Mouse (Mus musculus) embryonic facial prominence, embryonic 11.5 days (tissue): ENCODE data around the gene Rarg. TPM values are rescaled to one million over a fixed set of nuclear protein-coding genes. Genes with fewer than 3 reads are reported as not detected.
"Not testable (repeated sequence)": the region's sequence is repeated elsewhere in the genome, so short reads cannot be mapped to it uniquely, and the experiment has no call there.

ENCODE experiments used
- ATAC-seq: fragments of 200-750 bp; cut with Nextera tagmentation; replicated peaks from 2 replicates; pipeline ENCODE4 v1.8.0; 2017; ENCODE audit warnings: low read depth; ENCODE audit not compliant: insufficient number of reproducible peaks, low FRiP score, low TSS enrichment
- DNase-seq: peaks from one replicate; pipeline ENCODE4 v3.0.0-alpha.2; 2015; ENCODE audit warnings: low spot score
- H3K27ac ChIP-seq: fragments of 300-500 bp; sonication (generic); replicated peaks from 2 replicates; pipeline ENCODE4 v1.5.1; 2014; ENCODE audit warnings: mild to moderate bottlenecking, low read depth, low read length, control low read depth
- H3K27me3 ChIP-seq: fragments of 300-500 bp; sonication (generic); 2 replicates; pipeline ENCODE4 v1.6.1; 2014; ENCODE audit warnings: mild to moderate bottlenecking, low read length, moderate library complexity, mixed read lengths; ENCODE audit not compliant: control insufficient read depth, insufficient read depth
- H3K36me3 ChIP-seq: fragments of 300-500 bp; sonication (generic); replicated peaks from 2 replicates; pipeline ENCODE4 v1.6.1; 2014; ENCODE audit warnings: low read depth, mild to moderate bottlenecking, low read length, moderate library complexity, mixed read lengths; ENCODE audit not compliant: control insufficient read depth, insufficient read depth
- H3K4me1 ChIP-seq: fragments of 300-500 bp; sonication (generic); 2 replicates; pipeline ENCODE4 v1.6.1; 2014; ENCODE audit warnings: low read length, mixed read lengths; ENCODE audit not compliant: control insufficient read depth, insufficient read depth
- H3K4me2 ChIP-seq: fragments of 300-500 bp; sonication (generic); 2 replicates; pipeline ENCODE4 v1.6.1; 2014; ENCODE audit warnings: low read depth, mild to moderate bottlenecking, control low read depth, low read length, moderate library complexity
- H3K4me3 ChIP-seq: fragments of 300-500 bp; sonication (generic); 2 replicates; pipeline ENCODE4 v1.5.1; 2014; ENCODE audit warnings: low read depth, low read length, control low read depth
- H3K9ac ChIP-seq: fragments of 300-500 bp; sonication (generic); replicated peaks from 2 replicates; pipeline ENCODE4 v1.6.1; 2014; ENCODE audit warnings: mild to moderate bottlenecking, control low read depth, low read length
- H3K9me3 ChIP-seq: fragments of 300-500 bp; sonication (generic); replicated peaks from 2 replicates; pipeline ENCODE4 v1.6.1; 2016; ENCODE audit warnings: mild to moderate bottlenecking, low read length, inconsistent platforms, mixed read lengths; ENCODE audit not compliant: control insufficient read depth
- WGBS: fragments of 180-500 bp; shearing (Covaris S2); extraction: QIAGEN DNeasy Blood & Tissue Kit; methylation state at CpG from one replicate; pipeline ENCODE4 v1.1.7; 2014; 5-methylcytosine and 5-hydroxymethylcytosine counted together
- polyA plus RNA-seq: library from polyadenylated mRNA; unstranded; fragments of >200 nt; fragmentation: Nextera tagmentation; extraction: Ambion mirVana; gene quantifications from 2 replicates; pipeline ENCODE4 v1.2.1, GENCODE M21; 2014

Rarg gene
- polyA plus RNA-seq, 1 experiment from 2014 or later: 68.1 TPM

DNA sequence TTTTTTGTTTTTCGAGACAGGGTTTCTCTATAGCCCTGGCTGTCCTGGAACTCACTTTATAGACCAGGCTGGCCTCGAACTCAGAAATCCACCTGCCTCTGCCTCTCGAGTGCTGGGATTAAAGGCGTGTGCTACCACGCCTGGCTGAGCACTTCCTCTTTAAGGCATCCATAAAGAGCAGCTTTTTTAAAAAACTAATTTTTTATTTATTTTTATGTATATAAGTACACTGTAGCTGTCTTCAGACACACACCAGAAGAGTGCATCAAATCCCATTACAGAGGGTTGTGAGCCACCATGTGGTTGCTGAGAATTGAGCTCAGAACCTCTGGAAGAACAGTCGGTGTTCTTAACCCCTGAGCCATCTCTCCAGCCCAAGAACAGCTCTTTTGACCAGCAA lies 31.7 kb downstream of the Rarg start:
- not testable (repeated sequence) for H3K9ac ChIP-seq, H3K27me3 ChIP-seq, H3K4me1 ChIP-seq, H3K4me3 ChIP-seq, ATAC-seq, H3K27ac ChIP-seq, H3K36me3 ChIP-seq, H3K9me3 ChIP-seq, DNase-seq, H3K4me2 ChIP-seq
- 77% methylated on average over 6 of the region's 6 CpGs for WGBS

DNA sequence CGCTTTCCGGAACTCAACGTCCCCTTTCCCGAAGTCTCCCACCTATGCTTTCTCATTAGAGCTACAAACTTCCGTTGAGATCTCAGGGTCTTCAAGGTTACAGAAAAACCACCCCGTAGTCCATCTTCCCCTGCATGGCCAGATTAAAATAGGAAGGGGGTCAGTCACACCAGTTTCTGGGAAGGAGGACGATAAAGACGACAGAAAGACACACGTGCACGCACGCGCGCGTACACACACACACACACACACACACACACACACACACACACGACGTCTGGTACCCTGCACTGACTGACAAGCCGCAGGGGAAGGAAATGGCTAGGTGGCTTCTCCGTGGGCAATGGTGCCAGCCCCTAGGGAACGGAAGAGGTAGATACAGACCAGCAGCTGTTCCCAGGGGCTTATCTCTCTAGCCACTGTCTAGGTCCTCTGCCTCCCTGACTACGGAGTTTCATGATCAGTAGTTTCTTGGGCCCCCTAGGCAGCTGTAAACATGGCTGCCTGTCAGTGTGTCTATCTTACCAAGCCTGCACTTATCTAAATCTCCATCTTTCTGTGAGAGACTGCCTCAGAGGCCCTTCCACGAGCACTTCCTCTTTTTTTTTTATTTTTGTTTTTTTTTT lies 32.2 kb downstream of the Rarg start:
- 0 out of 2 replicates have a peak, but pooled peaks cover 2% of the 10 kb centered on the region for H3K4me1 ChIP-seq
- no peaks in the 10 kb centered on the region for H3K27me3 ChIP-seq
- no peaks in the 10 kb centered on the region for H3K36me3 ChIP-seq
- H3K4me3 ChIP-seq: peak overlapping the region; percentile 35
- 12% methylated on average over 21 of the region's 21 CpGs for WGBS
- no peaks in the 10 kb centered on the region for H3K9me3 ChIP-seq
- peak overlapping the region; percentile 87 for H3K4me2 ChIP-seq
- DNase-seq (no peak), ATAC-seq (no peak)
- H3K27ac ChIP-seq: no peak overlapping the region
- H3K9ac ChIP-seq: peak overlapping the region; percentile 47

DNA sequence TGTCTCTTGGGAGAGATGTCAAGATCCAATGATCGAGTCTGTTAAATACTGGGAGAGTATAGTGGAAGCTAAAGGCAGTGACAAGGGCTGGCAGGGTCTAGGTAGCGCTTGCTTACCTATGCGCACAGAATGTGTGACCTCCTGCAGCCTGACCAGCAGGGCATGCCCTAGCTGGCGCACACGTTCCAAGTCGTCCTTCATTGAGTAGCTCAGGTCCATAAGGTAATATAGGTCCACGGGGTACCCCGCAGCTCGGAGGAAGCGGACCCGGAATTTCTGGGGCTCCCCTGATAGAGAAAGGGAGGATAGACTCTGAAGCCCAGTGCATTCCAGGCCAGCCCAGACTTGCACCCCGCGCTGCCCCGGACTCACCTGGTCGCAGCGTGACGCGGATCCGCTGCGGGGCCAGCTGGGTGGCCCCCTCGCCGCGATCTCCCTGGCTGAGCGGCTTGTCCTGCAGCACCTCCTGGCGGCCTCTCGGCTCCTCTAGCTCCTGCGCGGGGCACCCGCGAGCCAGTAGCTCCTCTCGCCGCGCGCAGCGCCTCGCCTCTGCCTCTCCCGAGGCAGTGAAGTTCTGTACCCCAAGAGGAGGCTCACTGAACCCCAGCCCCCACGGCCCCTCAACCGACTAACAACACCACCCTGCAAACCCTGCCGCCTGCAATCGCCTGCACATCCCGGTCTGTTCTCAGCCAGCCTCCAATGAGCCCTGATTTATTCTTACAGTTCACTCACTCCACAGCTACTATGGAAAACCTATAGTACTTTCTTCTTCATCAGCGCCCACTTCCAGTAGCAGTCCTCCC lies 32.9 kb downstream of the Rarg start:
- WGBS: 4% methylated on average over 41 of the region's 43 CpGs
- ATAC-seq (peak; percentile 55), DNase-seq (peak; percentile 87)
- H3K27me3 ChIP-seq: no peaks in the 10 kb centered on the region
- peak overlapping the region; percentile 47 for H3K9ac ChIP-seq
- no peaks in the 10 kb centered on the region for H3K9me3 ChIP-seq
- peak overlapping the region; percentile 35 for H3K4me3 ChIP-seq
- H3K4me2 ChIP-seq: peak overlapping the region; percentile 87
- H3K36me3 ChIP-seq: no peaks in the 10 kb centered on the region
- no peak overlapping the region for H3K27ac ChIP-seq
- H3K4me1 ChIP-seq: 0 out of 2 replicates have a peak, but pooled peaks cover 2% of the 10 kb centered on the region

DNA sequence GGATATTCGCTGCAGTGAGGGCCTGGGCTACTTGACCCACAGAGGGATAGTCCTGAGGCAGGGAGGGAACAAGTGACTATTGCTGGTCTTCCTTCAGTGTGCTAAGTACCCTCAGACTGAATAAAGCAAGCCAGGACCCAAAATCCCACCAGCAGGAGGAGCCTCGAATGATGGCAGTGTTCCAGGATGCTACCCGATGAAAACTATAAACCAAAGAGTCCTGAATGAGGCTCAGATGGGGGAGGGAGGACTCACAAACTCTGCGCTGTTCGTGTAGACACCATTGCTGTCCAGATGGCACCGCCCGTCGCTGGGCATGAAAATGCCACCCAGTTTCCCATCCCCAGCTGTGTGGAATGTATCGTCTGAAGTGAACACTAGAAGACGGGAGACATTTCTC lies 34.9 kb downstream of the Rarg start:
- no peak overlapping the region for H3K4me2 ChIP-seq
- no peak overlapping the region for H3K9ac ChIP-seq
- H3K27ac ChIP-seq: no peak overlapping the region
- H3K27me3 ChIP-seq: no peaks in the 10 kb centered on the region
- no peak for ATAC-seq
- 0 out of 2 replicates have a peak, but pooled peaks cover 2% of the 10 kb centered on the region for H3K4me1 ChIP-seq
- WGBS: 66% methylated on average over 10 of the region's 10 CpGs
- H3K9me3 ChIP-seq: no peaks in the 10 kb centered on the region
- no peaks in the 10 kb centered on the region for H3K36me3 ChIP-seq
- H3K4me3 ChIP-seq: no peak overlapping the region
- DNase-seq: no peak

DNA sequence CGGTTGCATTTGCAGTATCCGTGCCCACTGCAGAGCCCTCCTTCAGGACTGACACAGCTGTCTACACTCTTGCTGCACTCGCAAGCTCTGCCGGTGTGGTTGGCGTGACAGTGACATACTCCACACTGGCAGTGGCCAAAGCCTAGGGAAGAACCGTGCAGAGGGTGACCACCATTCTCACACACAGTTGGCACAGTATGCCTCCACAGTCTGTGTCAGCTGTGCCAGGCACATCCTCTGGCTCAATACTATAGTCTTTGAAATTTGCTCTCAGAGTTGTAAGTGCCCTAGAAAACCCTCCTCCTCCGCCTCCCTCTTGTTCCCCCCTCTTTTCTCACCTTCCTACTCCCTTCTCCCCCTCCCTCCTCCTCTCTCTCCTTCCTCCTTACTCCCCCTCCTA lies 40.0 kb downstream of the Rarg start:
- Histone ChIP-seq H3K27ac (no peak overlapping the region), H3K4me2 (no peak overlapping the region), H3K9me3 (no peaks in the 10 kb centered on the region), H3K27me3 (no peaks in the 10 kb centered on the region), H3K4me3 (no peak overlapping the region), H3K36me3 (peaks cover 8% of the 10 kb centered on the region), H3K9ac (no peak overlapping the region), H3K4me1 (no peaks in the 10 kb centered on the region)
- 92% methylated on average over 7 of the region's 7 CpGs for WGBS
- DNase-seq (no peak), ATAC-seq (no peak)

DNA sequence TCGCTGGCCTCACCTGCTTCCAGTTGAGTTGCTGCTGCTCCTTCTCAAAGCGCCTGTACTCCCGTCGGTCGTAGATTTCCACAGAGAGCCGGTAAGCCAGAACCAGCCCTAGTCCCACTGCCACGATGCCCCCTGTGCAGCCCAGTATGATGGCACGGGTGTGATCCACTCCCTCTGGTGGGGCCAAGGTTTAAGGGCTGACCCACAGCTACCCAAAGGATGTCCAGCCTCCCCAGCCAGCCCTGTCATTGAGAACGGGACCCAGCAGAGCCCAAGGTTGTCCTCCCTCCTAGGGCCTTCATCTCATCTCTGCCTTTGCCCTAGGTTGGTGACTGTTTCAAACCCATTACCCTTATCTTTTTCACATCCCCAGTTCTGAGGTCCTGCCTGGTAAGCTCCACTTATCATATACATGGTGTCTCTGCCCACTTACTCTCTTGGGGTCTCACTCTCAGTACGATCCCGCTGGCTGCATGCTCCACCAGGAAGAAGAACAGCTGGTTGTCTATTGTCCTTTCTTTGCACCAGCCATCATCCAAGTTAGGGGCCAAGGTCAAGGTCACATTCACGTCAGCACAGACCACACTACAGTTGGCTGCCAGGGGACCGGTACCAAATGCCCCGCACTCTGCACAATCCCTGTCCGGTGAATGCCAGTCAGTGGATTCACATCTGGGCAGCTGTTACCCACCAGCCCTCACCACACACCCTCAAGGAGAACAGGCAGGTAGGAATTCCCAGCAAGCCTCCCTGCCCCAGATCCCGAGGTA lies 40.7 kb downstream of the Rarg start:
- peaks cover 8% of the 10 kb centered on the region for H3K36me3 ChIP-seq
- DNase-seq: no peak

DNA sequence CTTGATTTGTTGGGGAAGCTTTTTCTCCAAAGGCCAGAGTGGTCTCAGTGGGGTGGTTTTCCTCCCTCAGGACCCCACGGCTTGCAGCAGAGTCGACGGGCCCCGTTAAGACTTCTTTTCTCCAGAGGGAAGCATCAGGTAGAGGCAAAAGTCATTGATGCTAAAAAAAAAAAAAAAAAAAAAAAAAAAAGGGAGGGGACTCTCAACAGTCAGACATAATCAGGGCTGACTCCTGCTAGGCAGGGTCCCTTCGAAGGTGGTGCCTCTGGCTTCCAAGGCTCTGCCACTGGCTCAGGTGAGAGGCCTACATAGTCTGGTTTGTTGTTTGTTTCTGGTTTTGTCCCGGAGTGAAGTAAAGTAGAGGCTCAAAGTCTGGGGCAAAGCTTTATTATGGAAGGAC lies 41.7 kb downstream of the Rarg start:
- 72% methylated on average over 6 of the region's 6 CpGs for WGBS
- Histone ChIP-seq H3K9me3 (no peaks in the 10 kb centered on the region), H3K36me3 (peaks cover 8% of the 10 kb centered on the region), H3K9ac (no peak overlapping the region), H3K4me2 (no peak overlapping the region), H3K4me3 (no peak overlapping the region), H3K27me3 (no peaks in the 10 kb centered on the region), H3K4me1 (no peaks in the 10 kb centered on the region), H3K27ac (no peak overlapping the region)
- DNase-seq: no peak
- ATAC-seq: no peak

More for the DNA sequence above, 40.7 kb downstream of the Rarg start:
- WGBS: 82% methylated on average over 16 of the region's 16 CpGs
- H3K4me2 ChIP-seq: no peak overlapping the region
- H3K4me3 ChIP-seq: no peak overlapping the region
- H3K9ac ChIP-seq: no peak overlapping the region
- ATAC-seq: no peak
- H3K9me3 ChIP-seq: no peaks in the 10 kb centered on the region
- no peak overlapping the region for H3K27ac ChIP-seq
- H3K4me1 ChIP-seq: no peaks in the 10 kb centered on the region
- no peaks in the 10 kb centered on the region for H3K27me3 ChIP-seq
